Mouse (Mus musculus): Measurements from ENCODE around the gene Rsph9. TPM values are rescaled to one million over a fixed set of nuclear protein-coding genes. Genes with fewer than 3 reads are reported as not detected.

Rsph9 gene
- polyA plus RNA-seq, 1 experiment, result 0.58 TPM

DNA sequence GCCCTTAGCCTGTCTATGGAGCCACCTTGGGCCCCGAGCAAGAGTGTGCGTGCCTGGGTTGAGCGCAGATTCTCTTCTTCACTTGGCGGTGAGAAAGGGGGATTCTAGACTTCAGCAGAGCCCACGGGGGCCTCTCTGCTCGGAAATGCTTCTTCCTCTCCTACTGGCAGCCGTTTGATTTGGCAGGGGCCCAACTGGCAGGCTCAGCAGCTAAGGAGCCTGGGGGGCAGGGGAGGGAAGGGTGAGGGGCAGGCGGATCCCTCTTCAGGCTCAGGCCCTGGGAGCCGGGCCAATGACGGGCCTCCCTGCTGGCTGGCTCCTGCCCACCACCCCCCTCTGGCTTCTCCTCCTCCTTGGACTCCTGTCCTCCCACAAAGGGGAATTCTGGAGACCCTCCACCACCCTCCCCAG lies 59.9 kb downstream of the Rsph9 start:
- Histone ChIP-seq H3K27me3 (ENCODE audit: control insufficient read depth, insufficient read depth, low read length) (no peaks in the 10 kb centered on the region), H3K36me3 (ENCODE audit: control insufficient read depth, insufficient read depth, low read length) (no peaks in the 10 kb centered on the region), H3K27ac (ENCODE audit: insufficient read depth, low read length) (no peak overlapping the region), H3K4me1 (ENCODE audit: control insufficient read depth, insufficient read depth, insufficient read length) (no peaks in the 10 kb centered on the region), H3K4me3 (ENCODE audit: extremely low read depth, insufficient read depth, insufficient read length) (no peak overlapping the region)
- TF ChIP-seq CTCF (IDR thresholded peaks at IDR 0.05; ENCODE audit: extremely low read depth, insufficient read depth, insufficient read length, insufficient replicate concordance) (no peak), POLR2A (IDR thresholded peaks at IDR 0.05; ENCODE audit: low read depth, low read length) (no peak)
- 9% methylated on average over 9 of the region's 10 CpGs for WGBS
- peak in 1 of 2 experiments; percentile 38 for DNase-seq (ENCODE audit: low read depth in 1 of 2, low spot score in 2 of 2)

DNA sequence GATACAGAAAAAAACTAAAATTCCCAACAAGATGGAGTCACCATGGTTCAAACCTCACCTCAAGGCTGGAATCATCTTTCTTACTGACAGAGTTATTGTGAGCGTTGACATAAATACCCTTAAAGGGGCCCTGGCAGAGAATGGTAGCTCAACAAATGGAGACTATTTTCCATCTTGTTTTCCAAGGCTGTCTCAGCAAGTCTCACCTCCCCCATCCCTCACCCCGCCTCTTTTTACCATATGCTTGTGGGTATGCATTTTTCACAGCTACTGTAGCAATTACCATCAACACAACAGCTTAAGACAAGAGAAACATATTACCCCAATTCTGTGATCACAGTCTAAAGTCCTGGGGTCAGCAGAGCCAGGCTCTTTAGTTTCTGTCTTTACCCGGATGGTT lies 60.6 kb downstream of the Rsph9 start:
- WGBS, result 82% methylated on average over 3 of the region's 3 CpGs
- Histone ChIP-seq H3K4me1 (ENCODE audit: control insufficient read depth, insufficient read depth, insufficient read length) (no peaks in the 10 kb centered on the region), H3K27me3 (ENCODE audit: control insufficient read depth, insufficient read depth, low read length) (no peaks in the 10 kb centered on the region), H3K4me3 (ENCODE audit: extremely low read depth, insufficient read depth, insufficient read length) (no peak overlapping the region), H3K36me3 (ENCODE audit: control insufficient read depth, insufficient read depth, low read length) (no peaks in the 10 kb centered on the region), H3K27ac (ENCODE audit: insufficient read depth, low read length) (no peak overlapping the region)
- no peak for TF ChIP-seq POLR2A (IDR thresholded peaks at IDR 0.05; ENCODE audit: low read depth, low read length)
- no peak for TF ChIP-seq CTCF (IDR thresholded peaks at IDR 0.05; ENCODE audit: extremely low read depth, insufficient read depth, insufficient read length, insufficient replicate concordance)
- DNase-seq (ENCODE audit: low read depth in 1 of 2, low spot score in 2 of 2), result no peak

DNA sequence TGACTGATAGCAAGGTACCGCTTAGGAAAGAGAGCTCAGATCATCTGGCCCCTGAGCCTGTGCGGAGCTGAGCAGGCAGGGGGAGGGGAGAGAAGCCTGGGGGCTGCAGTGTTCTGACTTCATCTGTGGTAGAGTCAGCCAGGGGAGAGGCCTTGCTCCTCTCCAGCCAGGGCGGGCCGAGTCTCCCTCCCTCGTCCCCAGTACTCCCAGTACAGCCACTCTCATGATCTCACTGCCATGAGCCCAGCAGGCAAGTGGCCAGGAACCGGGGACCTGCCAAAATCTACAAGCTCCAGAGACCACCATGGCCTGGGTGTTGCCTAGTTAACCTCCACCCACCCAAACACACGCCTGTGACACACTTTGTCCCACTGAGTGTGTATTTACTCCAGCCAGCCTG lies 62.4 kb downstream of the Rsph9 start:
- Histone ChIP-seq H3K27me3 (ENCODE audit: control insufficient read depth, insufficient read depth, low read length) (no peaks in the 10 kb centered on the region), H3K27ac (ENCODE audit: insufficient read depth, low read length) (no peak overlapping the region), H3K36me3 (ENCODE audit: control insufficient read depth, insufficient read depth, low read length) (no peaks in the 10 kb centered on the region), H3K4me3 (ENCODE audit: extremely low read depth, insufficient read depth, insufficient read length) (no peak overlapping the region), H3K4me1 (ENCODE audit: control insufficient read depth, insufficient read depth, insufficient read length) (no peaks in the 10 kb centered on the region)
- no peak for DNase-seq (ENCODE audit: low read depth in 1 of 2, low spot score in 2 of 2)
- TF ChIP-seq POLR2A (IDR thresholded peaks at IDR 0.05; ENCODE audit: low read depth, low read length) (no peak), CTCF (IDR thresholded peaks at IDR 0.05; ENCODE audit: extremely low read depth, insufficient read depth, insufficient read length, insufficient replicate concordance) (no peak)
- WGBS, result 83% methylated on average over 7 of the region's 7 CpGs

DNA sequence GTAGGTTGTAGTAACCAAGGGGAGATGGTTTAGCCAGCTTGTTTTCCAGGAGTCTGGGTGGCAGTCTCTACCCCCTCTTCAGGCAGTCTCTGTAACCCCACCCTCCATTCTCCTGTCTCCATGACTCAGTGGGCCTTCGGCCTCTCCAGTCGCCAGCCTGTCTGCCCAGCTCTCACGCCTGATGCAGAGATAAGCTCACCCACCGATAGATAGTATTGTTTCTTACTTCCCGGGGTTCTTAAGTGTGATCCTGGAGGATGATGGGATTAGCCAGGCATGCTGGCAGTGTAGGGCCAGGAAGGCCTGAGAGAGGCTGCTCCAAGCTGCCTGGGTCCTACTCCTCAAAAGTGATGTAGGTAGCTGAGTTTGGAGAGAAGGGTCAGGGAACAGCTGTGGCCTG lies 63.0 kb downstream of the Rsph9 start:
- Histone ChIP-seq H3K4me1 (ENCODE audit: control insufficient read depth, insufficient read depth, insufficient read length) (no peaks in the 10 kb centered on the region), H3K27ac (ENCODE audit: insufficient read depth, low read length) (no peak overlapping the region), H3K36me3 (ENCODE audit: control insufficient read depth, insufficient read depth, low read length) (no peaks in the 10 kb centered on the region), H3K27me3 (ENCODE audit: control insufficient read depth, insufficient read depth, low read length) (no peaks in the 10 kb centered on the region), H3K4me3 (ENCODE audit: extremely low read depth, insufficient read depth, insufficient read length) (no peak overlapping the region)
- WGBS, result 81% methylated on average over 5 of the region's 5 CpGs
- no peak for TF ChIP-seq CTCF (IDR thresholded peaks at IDR 0.05; ENCODE audit: extremely low read depth, insufficient read depth, insufficient read length, insufficient replicate concordance)
- TF ChIP-seq POLR2A (IDR thresholded peaks at IDR 0.05; ENCODE audit: low read depth, low read length), result no peak
- DNase-seq (ENCODE audit: low read depth in 1 of 2, low spot score in 2 of 2), result no peak

DNA sequence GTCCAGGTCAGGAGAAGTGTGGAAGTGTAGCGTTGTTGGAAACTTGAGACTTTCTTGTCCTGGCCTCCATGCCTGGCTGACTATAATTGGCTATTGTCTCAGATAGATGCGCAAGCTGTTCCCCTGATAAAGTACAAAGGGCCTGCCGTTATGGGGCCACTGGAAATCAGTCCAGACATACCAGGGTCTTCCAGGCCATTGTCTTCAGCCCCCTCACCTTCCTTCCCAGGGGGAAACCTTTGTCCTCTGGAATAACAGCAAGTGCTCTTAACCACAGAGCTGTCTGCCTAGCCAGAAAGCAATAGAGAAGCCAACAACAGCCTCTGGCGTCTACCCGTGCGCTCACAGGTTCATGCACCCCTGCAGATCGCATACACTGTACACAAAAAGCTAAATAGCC lies 63.6 kb downstream of the Rsph9 start:
- Histone ChIP-seq H3K36me3 (ENCODE audit: control insufficient read depth, insufficient read depth, low read length) (no peaks in the 10 kb centered on the region), H3K4me1 (ENCODE audit: control insufficient read depth, insufficient read depth, insufficient read length) (no peaks in the 10 kb centered on the region), H3K4me3 (ENCODE audit: extremely low read depth, insufficient read depth, insufficient read length) (no peak overlapping the region), H3K27ac (ENCODE audit: insufficient read depth, low read length) (no peak overlapping the region), H3K27me3 (ENCODE audit: control insufficient read depth, insufficient read depth, low read length) (no peaks in the 10 kb centered on the region)
- WGBS, result 87% methylated on average over 7 of the region's 7 CpGs
- DNase-seq (ENCODE audit: low read depth in 1 of 2, low spot score in 2 of 2), result no peak
- TF ChIP-seq CTCF (IDR thresholded peaks at IDR 0.05; ENCODE audit: extremely low read depth, insufficient read depth, insufficient read length, insufficient replicate concordance) (no peak), POLR2A (IDR thresholded peaks at IDR 0.05; ENCODE audit: low read depth, low read length) (no peak)

DNA sequence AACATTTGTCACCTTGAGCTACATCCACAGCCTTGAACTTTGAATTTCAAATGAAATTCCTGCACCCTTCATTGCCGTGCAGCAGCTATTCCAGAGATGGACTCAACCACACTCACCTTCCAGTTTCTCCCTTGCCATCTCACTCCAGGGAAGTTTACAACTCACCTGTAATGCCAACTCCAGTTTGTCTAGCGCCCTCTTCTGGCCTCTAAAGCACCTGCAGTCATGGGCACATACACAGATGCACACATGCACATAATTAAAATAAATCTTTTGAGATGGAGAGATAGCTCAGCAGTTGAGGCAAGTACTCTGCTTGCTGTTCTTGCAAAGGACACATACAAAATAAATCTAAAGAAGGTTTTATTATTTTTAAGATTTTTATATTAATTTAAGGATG lies 65.0 kb downstream of the Rsph9 start:
- DNase-seq (ENCODE audit: low read depth in 1 of 2, low spot score in 2 of 2), result no peak
- H3K36me3 ChIP-seq (ENCODE audit: control insufficient read depth, insufficient read depth, low read length), result no peaks in the 10 kb centered on the region
- WGBS, result 86% methylated on average over 2 of the region's 2 CpGs
- H3K27me3 ChIP-seq (ENCODE audit: control insufficient read depth, insufficient read depth, low read length), result no peaks in the 10 kb centered on the region
- no peak for TF ChIP-seq CTCF (IDR thresholded peaks at IDR 0.05; ENCODE audit: extremely low read depth, insufficient read depth, insufficient read length, insufficient replicate concordance)
- no peak for TF ChIP-seq POLR2A (IDR thresholded peaks at IDR 0.05; ENCODE audit: low read depth, low read length)
- no peak overlapping the region for H3K27ac ChIP-seq (ENCODE audit: insufficient read depth, low read length)
- H3K4me1 ChIP-seq (ENCODE audit: control insufficient read depth, insufficient read depth, insufficient read length), result peaks cover 9% of the 10 kb centered on the region; the same call in 1 of the 2 replicates
- no peak overlapping the region for H3K4me3 ChIP-seq (ENCODE audit: extremely low read depth, insufficient read depth, insufficient read length)

DNA sequence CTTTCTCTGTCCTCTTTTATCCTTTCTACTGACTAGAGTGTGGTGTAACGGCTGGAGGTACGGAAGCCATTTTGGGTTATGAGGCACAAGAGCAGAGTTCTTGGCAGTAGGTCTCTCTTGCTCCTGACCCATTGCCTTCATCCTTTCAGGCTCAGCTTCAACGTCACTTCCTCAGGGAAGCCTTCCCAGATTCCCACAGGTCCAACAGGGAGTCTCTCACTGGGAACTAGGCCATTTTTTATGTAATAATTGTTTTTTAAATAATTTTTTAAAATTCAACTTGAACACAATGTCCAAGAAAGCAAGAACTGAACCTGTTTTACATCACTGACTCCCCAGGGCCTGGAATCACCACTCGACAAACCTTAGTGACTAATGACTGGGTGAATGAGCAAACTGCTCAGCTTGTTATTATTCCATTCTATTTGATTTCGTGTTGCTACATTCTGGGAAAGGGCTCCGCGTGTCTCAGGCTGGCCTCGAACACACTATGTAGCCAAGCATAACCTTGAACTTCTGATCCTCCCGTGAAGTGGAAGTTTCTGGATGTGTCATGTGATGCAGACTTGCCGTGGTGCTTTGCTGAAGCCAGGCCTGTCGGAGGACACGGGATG lies 66.0 kb downstream of the Rsph9 start:
- Histone ChIP-seq H3K27me3 (ENCODE audit: control insufficient read depth, insufficient read depth, low read length) (no peaks in the 10 kb centered on the region), H3K36me3 (ENCODE audit: control insufficient read depth, insufficient read depth, low read length) (no peaks in the 10 kb centered on the region), H3K4me3 (ENCODE audit: extremely low read depth, insufficient read depth, insufficient read length) (no peak overlapping the region), H3K27ac (ENCODE audit: insufficient read depth, low read length) (no peak overlapping the region), H3K4me1 (ENCODE audit: control insufficient read depth, insufficient read depth, insufficient read length) (peaks cover 14% of the 10 kb centered on the region; the same call in 1 of the 2 replicates)
- 94% methylated on average over 12 of the region's 12 CpGs for WGBS
- TF ChIP-seq CTCF (IDR thresholded peaks at IDR 0.05; ENCODE audit: extremely low read depth, insufficient read depth, insufficient read length, insufficient replicate concordance) (no peak), POLR2A (IDR thresholded peaks at IDR 0.05; ENCODE audit: low read depth, low read length) (no peak)
- DNase-seq (ENCODE audit: low read depth in 1 of 2, low spot score in 2 of 2), result no peak
